13 mouse cellular contexts compared by ENCODE assay signal in genomic region chr11:100576256-100576655, GRCm38 (mm10). TPM values are rescaled to one million over a fixed set of nuclear protein-coding genes. Genes with fewer than 3 reads are reported as not detected.
DNase-seq lines count a peak whose midpoint lies in the region; ATAC-seq and TF ChIP-seq lines count a peak whose summit lies in the region.
"Had no signal": no experiment of that assay in that cellular context is flagged by ENCODE, and none has a peak within 500 bp of the region (broad histone marks: within the 10 kb centered on the region; RNA-seq: fewer than 3 reads in every experiment).

No protein-coding gene starts in this region.

- H3K4me1 ChIP-seq in hindbrain, embryonic 10.5 days (replicated peaks) = peaks cover 34% of the 10 kb centered on the region
- peaks cover 5% of the 10 kb centered on the region; the same call in 1 of the 2 replicates for H3K4me1 ChIP-seq in hindbrain, embryonic 11.5 days (replicated peaks; ENCODE audit: control insufficient read depth, insufficient read depth, low read length)
- H3K4me1 ChIP-seq in E14TG2a.4 (replicated peaks; ENCODE audit: low read depth, low read length) = peaks cover 58% of the 10 kb centered on the region
- H3K4me1 ChIP-seq in hindbrain, embryonic 14.5 days (replicated peaks; ENCODE audit: control insufficient read depth, insufficient read depth, low read length) = peaks cover under 1% of the 10 kb centered on the region; the same call in 1 of the 2 replicates
- H3K4me1 ChIP-seq in midbrain, embryonic 13.5 days (replicated peaks) = peaks cover 21% of the 10 kb centered on the region

- no peak for TF ChIP-seq CTCF in E14TG2a.4 (conservative IDR thresholded peaks at IDR 0.05; ENCODE audit: low read length)

- no peak overlapping the region for H3K9ac ChIP-seq in hindbrain, embryonic 11.5 days (ENCODE audit: low read depth, low read length)
- no peak overlapping the region for H3K9ac ChIP-seq in hindbrain, embryonic 14.5 days
- 0 out of 2 replicates have a peak overlapping the region, but pooled peaks have one; percentile 8 for H3K9ac ChIP-seq in midbrain, embryonic 13.5 days (replicated peaks)
- H3K9ac ChIP-seq: midbrain, embryonic 12.5 days had no signal

- ATAC-seq in hindbrain, embryonic 11.5 days (ENCODE audit: low FRiP score) = no peak
- no peak for ATAC-seq in hindbrain, embryonic 14.5 days (ENCODE audit: low FRiP score)
- ATAC-seq in midbrain, embryonic 13.5 days = no peak

- no peak overlapping the region for H3K4me2 ChIP-seq in hindbrain, embryonic 11.5 days (replicated peaks; ENCODE audit: low read depth, low read length)
- H3K4me2 ChIP-seq in hindbrain, embryonic 14.5 days (replicated peaks) = peak overlapping the region; percentile 58
- no peak overlapping the region for H3K4me2 ChIP-seq in midbrain, embryonic 13.5 days (replicated peaks)

- DNase-seq in hindbrain, embryonic 10.5 days (ENCODE audit: low spot score) = no peak
- no peak for DNase-seq in hindbrain, embryonic 11.5 days (ENCODE audit: low spot score)
- DNase-seq in hindbrain, embryonic 14.5 days (ENCODE audit: low spot score) = no peak
- no peak for DNase-seq in layer of hippocampus, postnatal 36 days
- DNase-seq in embryo, embryonic 11 days = no peak
- DNase-seq in spleen, postnatal 10 days (ENCODE audit: low spot score in 2 of 2) = no peak
- DNase-seq: heart, postnatal 10 days; kidney, postnatal 14 days; right cerebral cortex, postnatal 4 days; thymus, postnatal 25 days had no signal

- H3K27me3 ChIP-seq in hindbrain, embryonic 10.5 days (ENCODE audit: insufficient read depth, poor library complexity, severe bottlenecking) = peaks cover 19% of the 10 kb centered on the region
- H3K27me3 ChIP-seq in hindbrain, embryonic 11.5 days (ENCODE audit: control insufficient read depth, insufficient read depth, low read length) = peaks cover under 1% of the 10 kb centered on the region; the same call in 1 of the 2 replicates
- H3K27me3 ChIP-seq in E14TG2a.4 (ENCODE audit: insufficient read depth, low read length) = 0 out of 2 replicates have a peak, but pooled peaks cover 9% of the 10 kb centered on the region
- H3K27me3 ChIP-seq in hindbrain, embryonic 14.5 days (ENCODE audit: control insufficient read depth, insufficient read depth, low read length) = no peaks in the 10 kb centered on the region
- H3K27me3 ChIP-seq in midbrain, embryonic 13.5 days = peaks cover 11% of the 10 kb centered on the region; the same call in 1 of the 2 replicates

- no peaks in the 10 kb centered on the region for H3K9me3 ChIP-seq in hindbrain, embryonic 10.5 days
- H3K9me3 ChIP-seq in hindbrain, embryonic 11.5 days (ENCODE audit: control insufficient read depth, low read length) = no peaks in the 10 kb centered on the region
- H3K9me3 ChIP-seq in E14TG2a.4 (ENCODE audit: low read length) = peaks cover 10% of the 10 kb centered on the region
- no peaks in the 10 kb centered on the region for H3K9me3 ChIP-seq in hindbrain, embryonic 14.5 days (ENCODE audit: control insufficient read depth, low read length)
- H3K9me3 ChIP-seq in midbrain, embryonic 13.5 days = no peaks in the 10 kb centered on the region
- H3K9me3 ChIP-seq: midbrain, embryonic 12.5 days had no signal

- H3K4me3 ChIP-seq in hindbrain, embryonic 10.5 days = peak overlapping the region; percentile 69; the same call in 1 of the 2 replicates
- no peak overlapping the region for H3K4me3 ChIP-seq in hindbrain, embryonic 11.5 days (ENCODE audit: low read depth, low read length)
- H3K4me3 ChIP-seq in E14TG2a.4 (replicated peaks; ENCODE audit: low read length) = peak overlapping the region; percentile 87
- no peak overlapping the region for H3K4me3 ChIP-seq in hindbrain, embryonic 14.5 days (replicated peaks; ENCODE audit: low read length)
- no peak overlapping the region for H3K4me3 ChIP-seq in midbrain, embryonic 13.5 days (replicated peaks)

- peak overlapping the region; percentile 88; the same call in 1 of the 2 replicates for H3K27ac ChIP-seq in hindbrain, embryonic 10.5 days
- H3K27ac ChIP-seq in hindbrain, embryonic 11.5 days (ENCODE audit: low read depth, low read length) = no peak overlapping the region
- no peak overlapping the region for H3K27ac ChIP-seq in hindbrain, embryonic 14.5 days
- H3K27ac ChIP-seq in midbrain, embryonic 13.5 days = no peak overlapping the region
- H3K27ac ChIP-seq: midbrain, embryonic 12.5 days had no signal

- peaks cover 50% of the 10 kb centered on the region for H3K36me3 ChIP-seq in hindbrain, embryonic 10.5 days
- H3K36me3 ChIP-seq in hindbrain, embryonic 11.5 days (ENCODE audit: control insufficient read depth, insufficient read depth, low read length) = no peaks in the 10 kb centered on the region
- H3K36me3 ChIP-seq in E14TG2a.4 (ENCODE audit: insufficient read depth, low read length) = peaks cover 52% of the 10 kb centered on the region
- H3K36me3 ChIP-seq in hindbrain, embryonic 14.5 days (replicated peaks; ENCODE audit: control insufficient read depth, insufficient read depth) = peaks cover 23% of the 10 kb centered on the region
- H3K36me3 ChIP-seq in midbrain, embryonic 13.5 days = peaks cover 31% of the 10 kb centered on the region

- WGBS in hindbrain, embryonic 10.5 days = 69% methylated on average over 21 of the region's 21 CpGs
- 68% methylated on average over 21 of the region's 21 CpGs for WGBS in hindbrain, embryonic 11.5 days
- 68% methylated on average over 21 of the region's 21 CpGs for WGBS in hindbrain, embryonic 14.5 days
- 75% methylated on average over 21 of the region's 21 CpGs for WGBS in midbrain, embryonic 13.5 days

RNA-seq across cellular contexts. Expression of gene Cnp, which starts 1.6 kb away (rescaled TPM):
- 22.7 and 27.3 TPM in 2 replicates for polyA plus RNA-seq in hindbrain, embryonic 10.5 days (2016; fragmentation: Nextera tagmentation; extraction: Ambion mirVana)
- 17.4 and 17.8 TPM in 2 replicates for polyA plus RNA-seq in hindbrain, embryonic 11.5 days (2014; fragmentation: Nextera tagmentation; extraction: Ambion mirVana)
- polyA plus RNA-seq in hindbrain, embryonic 14.5 days (2014; fragmentation: Nextera tagmentation; extraction: Ambion mirVana) = 47.2 and 53.3 TPM in 2 replicates
- polyA plus RNA-seq in midbrain, embryonic 13.5 days (2015; fragmentation: Nextera tagmentation; extraction: Ambion mirVana) = 21.5 and 23.6 TPM in 2 replicates
- total RNA-seq in layer of hippocampus, postnatal 36 days (2021) = 100 to 1,000 TPM; 246 to 256 TPM

RNA-seq across cellular contexts. Expression of gene Ttc25, which starts 30.8 kb away (rescaled TPM):
- 3.2 and 3.3 TPM in 2 replicates for polyA plus RNA-seq in hindbrain, embryonic 10.5 days (2016; fragmentation: Nextera tagmentation; extraction: Ambion mirVana)
- polyA plus RNA-seq in hindbrain, embryonic 11.5 days (2014; fragmentation: Nextera tagmentation; extraction: Ambion mirVana) = 2.6 and 2.8 TPM in 2 replicates
- 2.0 and 2.7 TPM in 2 replicates for polyA plus RNA-seq in hindbrain, embryonic 14.5 days (2014; fragmentation: Nextera tagmentation; extraction: Ambion mirVana)
- 2.8 and 3.0 TPM in 2 replicates for polyA plus RNA-seq in midbrain, embryonic 13.5 days (2015; fragmentation: Nextera tagmentation; extraction: Ambion mirVana)
- total RNA-seq in layer of hippocampus, postnatal 36 days (2021) = 1 to 10 TPM in 1 of 2 experiments, under 1 TPM in 1; 0.82 to 1.3 TPM

RNA-seq across cellular contexts. Expression of gene Nkiras2, which starts 42.8 kb away (rescaled TPM):
- 95.9 and 119 TPM in 2 replicates for polyA plus RNA-seq in hindbrain, embryonic 10.5 days (2016; fragmentation: Nextera tagmentation; extraction: Ambion mirVana)
- polyA plus RNA-seq in hindbrain, embryonic 11.5 days (2014; fragmentation: Nextera tagmentation; extraction: Ambion mirVana) = 108 and 109 TPM in 2 replicates
- 103 TPM in 2 replicates for polyA plus RNA-seq in hindbrain, embryonic 14.5 days (2014; fragmentation: Nextera tagmentation; extraction: Ambion mirVana)
- 118 and 122 TPM in 2 replicates for polyA plus RNA-seq in midbrain, embryonic 13.5 days (2015; fragmentation: Nextera tagmentation; extraction: Ambion mirVana)
- 10 to 100 TPM; 12.5 to 15.1 TPM for total RNA-seq in layer of hippocampus, postnatal 36 days (2021)

RNA-seq across cellular contexts. Expression of gene Dnajc7, which starts 43.7 kb away (rescaled TPM):
- 219 and 260 TPM in 2 replicates for polyA plus RNA-seq in hindbrain, embryonic 10.5 days (2016; fragmentation: Nextera tagmentation; extraction: Ambion mirVana)
- 95.3 and 105 TPM in 2 replicates for polyA plus RNA-seq in hindbrain, embryonic 11.5 days (2014; fragmentation: Nextera tagmentation; extraction: Ambion mirVana)
- polyA plus RNA-seq in hindbrain, embryonic 14.5 days (2014; fragmentation: Nextera tagmentation; extraction: Ambion mirVana) = 91.0 and 91.6 TPM in 2 replicates
- 311 and 312 TPM in 2 replicates for polyA plus RNA-seq in midbrain, embryonic 13.5 days (2015; fragmentation: Nextera tagmentation; extraction: Ambion mirVana)
- 100 to 1,000 TPM; 249 to 265 TPM for total RNA-seq in layer of hippocampus, postnatal 36 days (2021)

RNA-seq across cellular contexts. Expression of gene Acly, which starts 48.5 kb away (rescaled TPM):
- 356 and 388 TPM in 2 replicates for polyA plus RNA-seq in hindbrain, embryonic 10.5 days (2016; fragmentation: Nextera tagmentation; extraction: Ambion mirVana)
- 259 and 306 TPM in 2 replicates for polyA plus RNA-seq in hindbrain, embryonic 11.5 days (2014; fragmentation: Nextera tagmentation; extraction: Ambion mirVana)
- 224 and 244 TPM in 2 replicates for polyA plus RNA-seq in hindbrain, embryonic 14.5 days (2014; fragmentation: Nextera tagmentation; extraction: Ambion mirVana)
- 272 and 273 TPM in 2 replicates for polyA plus RNA-seq in midbrain, embryonic 13.5 days (2015; fragmentation: Nextera tagmentation; extraction: Ambion mirVana)
- 100 to 1,000 TPM; 103 to 109 TPM for total RNA-seq in layer of hippocampus, postnatal 36 days (2021)

Comparison
In these comparisons a context has a peak if more than half of its experiments do, and no peak if none do; other contexts are left out.
1. H3K4me3 ChIP-seq: peak in hindbrain, embryonic 10.5 days (single experiment) and E14TG2a.4 (single experiment); none in hindbrain, embryonic 11.5 days (single experiment), hindbrain, embryonic 14.5 days (single experiment) and midbrain, embryonic 13.5 days (single experiment).